Mouse (Mus musculus) liver, adult 2 months (tissue): ENCODE data around the gene Ms4a18.

Source experiments
- CTCF ChIP-seq: fragments of 200-500 bp; IDR thresholded peaks from 2 replicates; pipeline ENCODE4 v1.5.1; 2011; ENCODE audit warnings: low read depth, low read length, control low read depth
- POLR2A ChIP-seq: fragments of 200-500 bp; IDR thresholded peaks from 2 replicates; pipeline ENCODE4 v1.6.1; 2011; ENCODE audit warnings: low read length, control low read depth; ENCODE audit not compliant: insufficient read depth; ENCODE audit errors: extremely low read depth

DNA sequence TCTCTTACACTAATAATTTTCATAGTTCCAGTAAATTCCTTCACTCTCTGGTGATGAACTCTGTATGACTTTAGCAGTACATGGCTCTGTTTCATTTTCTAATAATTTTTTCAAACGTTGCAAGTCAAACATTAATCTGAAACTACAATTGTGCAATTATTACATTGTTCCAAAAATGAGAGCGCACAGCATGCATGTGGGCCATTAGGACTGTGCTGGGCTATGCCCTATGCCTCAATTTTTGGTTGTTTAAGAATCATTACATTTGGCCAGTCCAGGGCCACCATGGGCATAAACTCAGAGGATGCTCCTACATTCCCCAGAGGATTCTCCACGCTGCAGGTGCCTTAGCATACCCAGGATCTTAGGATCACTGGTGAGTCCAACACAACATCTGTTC, 35.4 kb upstream of the Ms4a18 start:
- TF ChIP-seq CTCF (no peak), POLR2A (no peak)
